Mouse (Mus musculus) cerebellum, postnatal 10 days (tissue): ENCODE results near the gene Cog6.

Experiments used
- DNase-seq, 2 experiments: peaks; one replicate each; pipeline ENCODE4 v3.0.0; 2021; ENCODE audit warnings: mixed read lengths in 2 of 2

Gene Cog6

GRCm38 (mm10) chr3:52960951-52961350 is 56.1 kb downstream of the Cog6 start:
- DNase-seq, result no peak

GRCm38 (mm10) chr3:52958444-52959120 is 58.5 kb downstream of the Cog6 start:
- DNase-seq, result no peak

GRCm38 (mm10) chr3:52957861-52958260 is 59.2 kb downstream of the Cog6 start:
- peak; percentile 34 to 46 for DNase-seq

GRCm38 (mm10) chr3:52956236-52956635 is 60.8 kb downstream of the Cog6 start:
- no peak for DNase-seq

GRCm38 (mm10) chr3:52955481-52956019 is 61.5 kb downstream of the Cog6 start:
- DNase-seq, result no peak

GRCm38 (mm10) chr3:52954656-52955055 is 62.4 kb downstream of the Cog6 start:
- DNase-seq, result no peak

- DNase-seq, result no peak
These were observed 63.2 kb downstream of the Cog6 start for GRCm38 (mm10) chr3:52953831-52954230.

GRCm38 (mm10) chr3:52948824-52949223 is 68.2 kb downstream of the Cog6 start:
- DNase-seq, result no peak

- no peak for DNase-seq
These were observed 69.6 kb downstream of the Cog6 start for GRCm38 (mm10) chr3:52947444-52947843.

- DNase-seq, result peak; percentile 88 to 89
These were observed 76.1 kb downstream of the Cog6 start for GRCm38 (mm10) chr3:52940832-52941468.

- peak; percentile 82 to 86 for DNase-seq
These were observed 78.6 kb downstream of the Cog6 start for GRCm38 (mm10) chr3:52938398-52938797.

- no peak for DNase-seq
These were observed 79.2 kb downstream of the Cog6 start for GRCm38 (mm10) chr3:52937739-52938306.

GRCm38 (mm10) chr3:52931956-52932355 is 85.1 kb downstream of the Cog6 start:
- DNase-seq, result no peak
